Mouse (Mus musculus): ENCODE data around the gene Zfp979. TPM values are rescaled to one million over a fixed set of nuclear protein-coding genes. Genes with fewer than 3 reads are reported as not detected.
"Not testable (repeated sequence)": the region's sequence is repeated elsewhere in the genome, so short reads cannot be mapped to it uniquely, and the experiment has no call there.

Gene Zfp979
- total and polyA plus RNA-seq, 2 experiments from 2014 or later: 1.5 to 2.8 TPM

DNA sequence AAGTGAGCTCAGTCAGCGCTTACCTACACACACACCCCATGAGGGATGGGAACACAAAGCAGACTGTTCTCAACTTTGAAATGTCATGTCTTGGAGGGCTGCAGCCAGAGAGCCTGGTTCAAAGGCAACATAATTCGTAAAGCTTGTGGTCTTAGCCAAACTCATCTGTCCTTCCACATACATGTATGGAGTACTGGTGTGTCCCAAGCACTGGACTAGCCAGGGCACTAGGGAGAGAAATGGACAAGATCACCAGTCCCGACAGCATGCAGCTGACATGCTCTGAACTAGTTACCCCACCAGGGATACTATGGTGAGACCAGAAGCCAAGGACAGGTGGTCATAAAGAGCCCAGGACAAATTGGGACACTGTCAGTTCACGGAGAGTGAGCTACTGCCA lies 38.5 kb downstream of the Zfp979 start:
- no peak overlapping the region for H3K9ac ChIP-seq (replicated peaks; ENCODE audit: low read length)
- DNase-seq (ENCODE audit: low spot score) (no peak), ATAC-seq (no peak)
- H3K36me3 ChIP-seq (ENCODE audit: insufficient read depth, low read length): no peaks in the 10 kb centered on the region
- no peak overlapping the region for H3K4me3 ChIP-seq (ENCODE audit: low read length)
- 0 out of 2 replicates have a peak, but pooled peaks cover 17% of the 10 kb centered on the region for H3K9me3 ChIP-seq (ENCODE audit: low read length)
- TF ChIP-seq CTCF (IDR thresholded peaks at IDR 0.05; ENCODE audit: low read depth): no peak
- WGBS: 83% methylated on average over 4 of the region's 4 CpGs
- no peaks in the 10 kb centered on the region for H3K27me3 ChIP-seq (ENCODE audit: insufficient read depth, low read length)
- no peaks in the 10 kb centered on the region for H3K4me1 ChIP-seq (ENCODE audit: insufficient read depth, low read length)
- H3K4me2 ChIP-seq (ENCODE audit: low read depth, low read length): no peak overlapping the region
- H3K27ac ChIP-seq: no peak overlapping the region

DNA sequence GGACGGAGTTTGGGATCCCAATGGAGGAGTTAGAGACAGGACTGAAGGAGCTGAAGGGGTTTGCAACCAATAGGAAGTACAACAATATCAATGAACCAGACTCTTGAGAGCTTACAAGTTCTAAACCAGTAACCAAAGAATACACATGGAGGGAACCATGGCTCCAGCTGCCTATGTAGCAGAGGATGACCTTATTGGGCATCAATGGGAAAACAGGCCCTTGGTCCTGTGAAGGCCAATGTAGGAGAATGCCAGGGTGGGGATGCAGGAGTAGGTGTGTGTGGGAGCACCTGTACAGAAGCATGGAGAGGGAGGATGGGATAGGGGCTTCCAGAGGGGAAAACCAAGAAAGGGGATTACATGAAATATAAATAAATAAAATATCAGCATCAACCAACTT lies 40.4 kb downstream of the Zfp979 start:
- H3K4me3 ChIP-seq (ENCODE audit: low read length): no peak overlapping the region
- H3K9ac ChIP-seq (replicated peaks; ENCODE audit: low read length): no peak overlapping the region
- no peak overlapping the region for H3K4me2 ChIP-seq (ENCODE audit: low read depth, low read length)
- 0 out of 2 replicates have a peak, but pooled peaks cover 18% of the 10 kb centered on the region for H3K9me3 ChIP-seq (ENCODE audit: low read length)
- H3K27ac ChIP-seq: no peak overlapping the region
- DNase-seq (ENCODE audit: low spot score) (no peak), ATAC-seq (no peak)
- no peaks in the 10 kb centered on the region for H3K4me1 ChIP-seq (ENCODE audit: insufficient read depth, low read length)
- no peak for TF ChIP-seq CTCF (IDR thresholded peaks at IDR 0.05; ENCODE audit: low read depth)
- WGBS: 30% methylated on average over 1 of the region's 1 CpGs
- no peaks in the 10 kb centered on the region for H3K27me3 ChIP-seq (ENCODE audit: insufficient read depth, low read length)
- H3K36me3 ChIP-seq (ENCODE audit: insufficient read depth, low read length): no peaks in the 10 kb centered on the region

DNA sequence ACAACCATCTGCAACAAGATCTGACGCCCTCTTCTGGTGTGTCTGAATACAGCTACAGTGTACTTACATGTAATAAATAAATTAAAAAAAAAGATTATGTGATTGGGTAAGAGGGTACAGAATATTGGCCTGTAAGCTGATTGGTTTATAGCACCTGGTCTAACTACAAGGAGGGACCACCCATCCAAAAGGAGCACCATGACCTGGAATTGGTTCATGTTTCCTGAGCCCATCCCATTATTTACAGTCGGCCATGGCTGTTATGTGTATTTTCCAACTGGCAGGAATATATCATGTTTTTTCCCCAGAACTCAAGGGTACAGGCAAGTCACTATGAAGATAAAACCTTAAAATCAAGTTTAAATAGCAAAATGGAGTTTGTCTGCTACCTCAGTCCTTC lies 43.5 kb downstream of the Zfp979 start:
- H3K4me3 ChIP-seq (ENCODE audit: low read length): no peak overlapping the region
- 73% methylated on average over 2 of the region's 2 CpGs for WGBS
- H3K27ac ChIP-seq: no peak overlapping the region
- no peak overlapping the region for H3K9ac ChIP-seq (replicated peaks; ENCODE audit: low read length)
- no peaks in the 10 kb centered on the region for H3K4me1 ChIP-seq (ENCODE audit: insufficient read depth, low read length)
- DNase-seq (ENCODE audit: low spot score) (no peak), ATAC-seq (no peak)
- TF ChIP-seq CTCF (IDR thresholded peaks at IDR 0.05; ENCODE audit: low read depth): no peak
- H3K4me2 ChIP-seq (ENCODE audit: low read depth, low read length): no peak overlapping the region
- H3K27me3 ChIP-seq (ENCODE audit: insufficient read depth, low read length): no peaks in the 10 kb centered on the region
- 0 out of 2 replicates have a peak, but pooled peaks cover 16% of the 10 kb centered on the region for H3K9me3 ChIP-seq (ENCODE audit: low read length)
- no peaks in the 10 kb centered on the region for H3K36me3 ChIP-seq (ENCODE audit: insufficient read depth, low read length)

DNA sequence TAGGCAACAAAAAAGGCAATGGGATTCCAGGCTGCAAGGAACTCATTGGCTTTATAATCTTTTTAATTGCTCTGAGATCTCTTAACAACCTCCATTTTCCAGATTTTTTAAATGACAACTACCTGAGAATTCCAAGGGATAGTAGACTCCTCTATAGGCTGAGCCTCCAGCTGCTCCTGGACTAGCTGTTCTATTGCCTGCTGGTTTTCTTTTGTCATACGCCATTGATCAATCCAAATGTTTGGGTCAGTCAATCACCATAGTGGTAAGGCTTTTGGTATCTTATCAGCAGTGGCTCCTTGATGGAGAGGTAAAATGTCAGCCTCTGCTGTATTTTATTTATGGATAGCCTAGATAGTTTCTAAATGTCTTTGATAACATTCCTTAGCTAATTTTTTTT lies 44.6 kb downstream of the Zfp979 start:
- H3K36me3 ChIP-seq (ENCODE audit: insufficient read depth, low read length): no peaks in the 10 kb centered on the region
- no peaks in the 10 kb centered on the region for H3K27me3 ChIP-seq (ENCODE audit: insufficient read depth, low read length)
- no peak for ATAC-seq
- H3K27ac ChIP-seq: no peak overlapping the region
- TF ChIP-seq CTCF (IDR thresholded peaks at IDR 0.05; ENCODE audit: low read depth): no peak
- H3K4me3 ChIP-seq (ENCODE audit: low read length): no peak overlapping the region
- 55% methylated on average over 1 of the region's 1 CpGs for WGBS
- DNase-seq (ENCODE audit: low spot score): no peak
- H3K9me3 ChIP-seq (ENCODE audit: low read length): 0 out of 2 replicates have a peak, but pooled peaks cover 16% of the 10 kb centered on the region
- no peak overlapping the region for H3K4me2 ChIP-seq (ENCODE audit: low read depth, low read length)
- no peaks in the 10 kb centered on the region for H3K4me1 ChIP-seq (ENCODE audit: insufficient read depth, low read length)
- no peak overlapping the region for H3K9ac ChIP-seq (replicated peaks; ENCODE audit: low read length)

DNA sequence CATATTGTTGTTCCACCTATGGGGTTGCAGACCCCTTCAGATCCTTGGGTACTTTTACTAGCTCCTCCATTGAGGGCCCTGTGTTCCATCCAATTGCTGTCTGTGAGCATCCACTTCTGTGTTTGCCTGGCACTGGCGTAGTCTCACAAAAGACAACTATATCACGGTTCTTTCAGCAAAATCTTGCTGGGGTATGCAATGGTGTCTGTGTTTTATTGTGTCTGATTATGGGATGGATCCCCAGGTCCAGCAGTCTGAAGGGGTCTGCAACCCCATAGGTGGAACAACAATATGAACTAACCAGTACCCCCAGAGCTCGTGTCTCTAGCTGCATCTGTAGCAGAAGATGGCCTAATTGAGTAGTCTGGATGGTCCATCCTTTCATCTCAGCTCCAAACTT lies 47.7 kb downstream of the Zfp979 start:
- not testable (repeated sequence) for H3K9ac ChIP-seq (replicated peaks; ENCODE audit: low read length); H3K4me3 ChIP-seq (ENCODE audit: low read length); H3K27ac ChIP-seq; DNase-seq (ENCODE audit: low spot score); ATAC-seq; H3K27me3 ChIP-seq (ENCODE audit: insufficient read depth, low read length); H3K4me1 ChIP-seq (ENCODE audit: insufficient read depth, low read length); H3K4me2 ChIP-seq (ENCODE audit: low read depth, low read length); H3K36me3 ChIP-seq (ENCODE audit: insufficient read depth, low read length)
- 0 out of 2 replicates have a peak, but pooled peaks cover 14% of the 10 kb centered on the region for H3K9me3 ChIP-seq (ENCODE audit: low read length)
- WGBS: 78% methylated on average over 3 of the region's 3 CpGs

DNA sequence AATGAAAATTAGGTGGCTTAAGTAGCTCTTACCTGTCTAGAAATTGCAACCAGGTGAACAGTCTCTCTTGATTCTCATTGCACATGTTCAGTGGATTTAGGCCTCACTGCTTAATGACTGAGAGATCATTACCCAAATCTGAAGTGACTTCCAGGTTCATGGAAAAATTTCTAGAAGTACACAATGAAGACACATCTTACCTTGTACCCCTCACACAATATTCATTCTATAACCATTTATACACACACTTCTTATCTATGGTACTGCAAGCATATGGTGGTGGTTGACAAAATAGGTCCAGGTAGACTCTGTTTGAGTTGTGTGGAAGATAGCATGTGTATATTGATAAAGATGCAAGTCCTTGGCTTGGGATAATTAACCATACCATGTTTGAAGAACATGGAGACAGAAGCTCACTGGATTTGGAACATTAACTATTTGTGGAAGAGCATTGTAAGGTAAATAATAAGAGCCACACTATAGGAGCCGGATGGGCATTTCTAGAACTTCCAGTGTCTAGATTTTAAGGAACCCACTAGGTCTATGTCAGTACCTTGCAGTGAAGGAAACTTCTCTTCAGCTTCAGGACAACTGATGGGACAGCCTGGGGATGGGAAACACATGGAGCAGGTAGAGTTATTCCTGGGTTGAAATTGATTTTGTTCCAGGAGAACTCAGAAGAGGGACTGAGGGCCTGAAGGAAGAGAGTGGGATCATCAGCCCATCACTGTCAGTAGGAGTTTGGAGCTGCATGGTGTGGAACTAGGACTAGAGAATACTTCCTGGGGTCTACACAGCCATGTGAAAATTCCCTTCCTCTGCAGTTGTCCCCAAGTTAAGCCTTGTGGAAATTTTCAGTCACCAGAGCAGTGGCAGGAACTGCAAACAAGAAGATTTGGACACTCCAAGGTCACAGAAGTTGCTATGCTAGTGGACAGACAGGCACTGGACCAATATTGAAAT lies 55.5 kb downstream of the Zfp979 start:
- Histone ChIP-seq H3K27me3 (ENCODE audit: insufficient read depth, low read length) (no peaks in the 10 kb centered on the region), H3K27ac (no peak overlapping the region), H3K9ac (replicated peaks; ENCODE audit: low read length) (no peak overlapping the region), H3K4me1 (ENCODE audit: insufficient read depth, low read length) (no peaks in the 10 kb centered on the region), H3K9me3 (ENCODE audit: low read length) (peaks cover 23% of the 10 kb centered on the region), H3K4me2 (ENCODE audit: low read depth, low read length) (no peak overlapping the region), H3K36me3 (ENCODE audit: insufficient read depth, low read length) (no peaks in the 10 kb centered on the region), H3K4me3 (ENCODE audit: low read length) (no peak overlapping the region)
- WGBS: 54% methylated on average over 1 of the region's 1 CpGs
- ATAC-seq (no peak), DNase-seq (ENCODE audit: low spot score) (no peak)
- no peak for TF ChIP-seq CTCF (IDR thresholded peaks at IDR 0.05; ENCODE audit: low read depth)

DNA sequence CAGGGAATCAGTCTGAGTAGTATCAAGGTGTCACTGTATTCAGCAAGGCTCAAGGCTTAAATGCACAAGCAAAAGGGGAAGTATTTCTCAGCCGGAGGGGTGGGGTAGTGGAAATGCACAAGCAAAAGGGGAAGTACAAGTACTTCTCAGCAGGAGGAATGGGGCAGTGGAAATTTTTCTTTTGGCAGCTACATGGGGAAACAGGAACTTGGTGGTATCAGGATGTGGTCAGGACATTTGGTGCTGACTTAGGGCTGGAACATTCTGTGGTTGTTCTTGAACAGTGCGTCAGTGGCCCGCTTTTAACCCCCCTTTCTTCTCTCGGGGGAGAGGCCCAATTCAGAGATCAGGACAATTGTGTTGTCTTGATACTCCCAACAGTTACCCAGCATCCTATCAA lies 62.9 kb downstream of the Zfp979 start:
- 93% methylated on average over 4 of the region's 4 CpGs for WGBS
- not testable (repeated sequence) for H3K27me3 ChIP-seq (ENCODE audit: insufficient read depth, low read length); H3K4me1 ChIP-seq (ENCODE audit: insufficient read depth, low read length); H3K27ac ChIP-seq; H3K4me2 ChIP-seq (ENCODE audit: low read depth, low read length); DNase-seq (ENCODE audit: low spot score); ATAC-seq; H3K9ac ChIP-seq (replicated peaks; ENCODE audit: low read length); H3K36me3 ChIP-seq (ENCODE audit: insufficient read depth, low read length); H3K4me3 ChIP-seq (ENCODE audit: low read length)
- peaks cover 11% of the 10 kb centered on the region; the same call in 1 of the 2 replicates for H3K9me3 ChIP-seq (ENCODE audit: low read length)

DNA sequence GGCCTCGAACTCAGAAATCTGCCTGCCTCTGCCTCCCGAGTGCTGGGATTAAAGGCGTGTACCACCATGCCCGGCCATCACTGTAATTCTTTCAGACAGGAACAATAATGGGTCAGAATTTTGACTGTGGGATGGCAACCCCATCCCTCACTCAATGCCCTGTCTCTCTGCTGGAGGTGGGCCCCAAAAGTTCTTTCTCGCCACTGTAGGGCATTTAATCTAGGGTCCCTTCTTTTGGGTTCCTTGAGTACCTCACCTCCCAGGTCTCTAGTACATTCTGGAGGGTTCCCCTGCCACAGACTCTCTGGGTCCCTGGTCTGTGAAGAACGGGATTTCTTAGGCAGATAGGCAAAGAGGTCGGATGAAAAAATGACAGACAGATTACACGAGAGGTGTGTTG lies 71.2 kb downstream of the Zfp979 start:
- 87% methylated on average over 8 of the region's 8 CpGs for WGBS
- H3K27ac ChIP-seq; H3K36me3 ChIP-seq (ENCODE audit: insufficient read depth, low read length); H3K4me1 ChIP-seq (ENCODE audit: insufficient read depth, low read length); DNase-seq (ENCODE audit: low spot score); H3K9ac ChIP-seq (replicated peaks; ENCODE audit: low read length); H3K9me3 ChIP-seq (ENCODE audit: low read length); H3K27me3 ChIP-seq (ENCODE audit: insufficient read depth, low read length); H3K4me2 ChIP-seq (ENCODE audit: low read depth, low read length); H3K4me3 ChIP-seq (ENCODE audit: low read length); ATAC-seq: not testable (repeated sequence)

Measured in hindbrain, postnatal 0 days (tissue).